Mouse (Mus musculus) megakaryocyte-erythroid progenitor cell, adult 5-6 weeks (primary cell): Measurements from ENCODE around the gene Gm10053. TPM values are rescaled to one million over a fixed set of nuclear protein-coding genes. Genes with fewer than 3 reads are reported as not detected.

ENCODE experiments used
- ATAC-seq: replicated peaks from 2 replicates; pipeline ENCODE4 v1.8.0; 2016; ENCODE audit warnings: mild to moderate bottlenecking, inconsistent platforms; ENCODE audit not compliant: severe bottlenecking, poor library complexity, low FRiP score, low TSS enrichment
- total RNA-seq, 2 experiments: library from RNA; stranded (forward) in 1 of 2; stranded (reverse) in 1 of 2; fragments of 200-1000, 215-1000 nt in 1 of 2; fragments of >200 nt in 1 of 2; fragmentation: Nextera tagmentation in 1 of 2; gene quantifications; 2 replicates each; pipeline ENCODE4 v1.2.3; 2014 to 2017

Gene Gm10053
- total RNA-seq, 2 experiments from 2014 or later: 47.6 to 186 TPM

GRCm38 (mm10) chr19:24898737-24899577 is 23.5 kb downstream of the Gm10053 start:
- ATAC-seq: no peak

GRCm38 (mm10) chr19:24899578-24900544 is 24.4 kb downstream of the Gm10053 start:
- no peak for ATAC-seq

- no peak for ATAC-seq
Measured at GRCm38 (mm10) chr19:24900581-24901220, 25.2 kb downstream of the Gm10053 start, which contains the start of gene Foxd4. TSS of gene Foxd4 (minus strand) at chr19:24901197.

- ATAC-seq: no peak
Measured at GRCm38 (mm10) chr19:24901666-24902065, 26.2 kb downstream of the Gm10053 start.

GRCm38 (mm10) chr19:24902256-24902655 is 26.8 kb downstream of the Gm10053 start:
- ATAC-seq: no peak

GRCm38 (mm10) chr19:24902821-24903220 is 27.3 kb downstream of the Gm10053 start:
- no peak for ATAC-seq

- ATAC-seq: no peak
Measured at GRCm38 (mm10) chr19:24907655-24908054, 32.2 kb downstream of the Gm10053 start.

GRCm38 (mm10) chr19:24908385-24909155 is 33.1 kb downstream of the Gm10053 start:
- ATAC-seq: no peak

- ATAC-seq: no peak
Measured at GRCm38 (mm10) chr19:24920866-24921265, 45.4 kb downstream of the Gm10053 start.

Other genes with a start within 250 kb of the Gm10053 start
- gene Tmem252, start 201.7 kb upstream of the Gm10053 start, total RNA-seq (2014; fragmentation: Nextera tagmentation): not detected in 2 replicates
- not detected in 2 replicates for gene Tmem252, start 201.7 kb upstream of the Gm10053 start, total RNA-seq (2017)
- not detected in 2 replicates for gene Pgm5, start 13.8 kb upstream of the Gm10053 start, total RNA-seq (2014; fragmentation: Nextera tagmentation)
- not detected in 2 replicates for gene Pgm5, start 13.8 kb upstream of the Gm10053 start, total RNA-seq (2017)
- not detected in 2 replicates for gene Foxd4, start 25.5 kb downstream of the Gm10053 start, total RNA-seq (2014; fragmentation: Nextera tagmentation)
- not detected in 2 replicates for gene Foxd4, start 25.5 kb downstream of the Gm10053 start, total RNA-seq (2017)
- 12.1 and 26.2 TPM in 2 replicates for gene Cbwd1, start 85.9 kb downstream of the Gm10053 start, total RNA-seq (2014; fragmentation: Nextera tagmentation)
- gene Cbwd1, start 85.9 kb downstream of the Gm10053 start, total RNA-seq (2017): 35.4 and 46.7 TPM in 2 replicates
- gene Dock8, start 123.8 kb downstream of the Gm10053 start, total RNA-seq (2014; fragmentation: Nextera tagmentation): 36.4 and 76.9 TPM in 2 replicates
- 21.8 and 24.9 TPM in 2 replicates for gene Dock8, start 123.8 kb downstream of the Gm10053 start, total RNA-seq (2017)